Mouse (Mus musculus) midbrain, embryonic 11.5 days (tissue): Measurements from ENCODE around the gene Itpkb. TPM values are rescaled to one million over a fixed set of nuclear protein-coding genes. Genes with fewer than 3 reads are reported as not detected.

Experiments
- ATAC-seq: fragments of 200-750 bp; cut with Nextera tagmentation; 2 replicates; pipeline ENCODE4 v1.8.0; 2017; ENCODE audit warnings: moderate TSS enrichment, moderate library complexity; ENCODE audit not compliant: low FRiP score
- DNase-seq: peaks from one replicate; pipeline ENCODE4 v3.0.0; 2015; ENCODE audit warnings: low spot score; ENCODE audit errors: missing footprints
- H3K27ac ChIP-seq: fragments of 300-500 bp; sonication (generic); 2 replicates; pipeline ENCODE4 v1.5.1; 2014; ENCODE audit warnings: low read depth, low read length
- H3K27me3 ChIP-seq: fragments of 300-500 bp; sonication (generic); 2 replicates; pipeline ENCODE4 v1.6.1; 2014; ENCODE audit warnings: mild to moderate bottlenecking, low read length, moderate library complexity, mixed read lengths; ENCODE audit not compliant: control insufficient read depth, insufficient read depth
- H3K36me3 ChIP-seq: fragments of 300-500 bp; sonication (generic); 2 replicates; pipeline ENCODE4 v1.6.1; 2014; ENCODE audit warnings: mild to moderate bottlenecking, low read length, moderate library complexity, mixed read lengths; ENCODE audit not compliant: control insufficient read depth, insufficient read depth
- H3K4me1 ChIP-seq: fragments of 300-500 bp; sonication (generic); 2 replicates; pipeline ENCODE4 v1.6.1; 2014; ENCODE audit warnings: low read length; ENCODE audit not compliant: control insufficient read depth, insufficient read depth
- H3K4me2 ChIP-seq: fragments of 300-500 bp; sonication (generic); 2 replicates; pipeline ENCODE4 v1.6.1; 2014; ENCODE audit warnings: mild to moderate bottlenecking, moderate library complexity
- H3K4me3 ChIP-seq: fragments of 300-500 bp; sonication (generic); 2 replicates; pipeline ENCODE4 v1.5.1; 2014; ENCODE audit warnings: low read depth, low read length
- H3K9ac ChIP-seq: fragments of 300-500 bp; sonication (generic); 2 replicates; pipeline ENCODE4 v1.6.1; 2014; ENCODE audit warnings: low read length
- H3K9me3 ChIP-seq: fragments of 300-500 bp; sonication (generic); 2 replicates; pipeline ENCODE4 v1.6.1; 2016; ENCODE audit warnings: low read length; ENCODE audit not compliant: control insufficient read depth
- WGBS: fragments of 180-500 bp; shearing (Covaris S2); extraction: QIAGEN DNeasy Blood & Tissue Kit; methylation state at CpG from one replicate; pipeline ENCODE4 v1.1.7; 2014; 5-methylcytosine and 5-hydroxymethylcytosine counted together
- polyA plus RNA-seq: library from polyadenylated mRNA; unstranded; fragments of >200 nt; fragmentation: Nextera tagmentation; extraction: Ambion mirVana; gene quantifications from 2 replicates; pipeline ENCODE4 v1.2.1, GENCODE M21; 2014

Gene Itpkb
- polyA plus RNA-seq, 1 experiment from 2014 or later: 1.9 TPM

- H3K4me3 ChIP-seq: no peak overlapping the region
- H3K4me2 ChIP-seq: no peak overlapping the region
- H3K36me3 ChIP-seq: no peaks in the 10 kb centered on the region
- no peaks in the 10 kb centered on the region for H3K4me1 ChIP-seq
- no peaks in the 10 kb centered on the region for H3K9me3 ChIP-seq
- H3K27ac ChIP-seq: no peak overlapping the region
- DNase-seq (no peak), ATAC-seq (no peak)
- no peaks in the 10 kb centered on the region for H3K27me3 ChIP-seq
- no peak overlapping the region for H3K9ac ChIP-seq
- 92% methylated on average over 5 of the region's 5 CpGs for WGBS
These were observed 6.8 kb upstream of the Itpkb start for GRCm38 (mm10) chr1:180323491-180323890.

GRCm38 (mm10) chr1:180324271-180324670 lies 6.0 kb upstream of the Itpkb start:
- Histone ChIP-seq H3K27ac (no peak overlapping the region), H3K4me2 (no peak overlapping the region), H3K9me3 (no peaks in the 10 kb centered on the region), H3K4me3 (no peak overlapping the region), H3K9ac (no peak overlapping the region), H3K36me3 (no peaks in the 10 kb centered on the region), H3K27me3 (no peaks in the 10 kb centered on the region), H3K4me1 (no peaks in the 10 kb centered on the region)
- ATAC-seq (no peak), DNase-seq (no peak)
- 92% methylated on average over 4 of the region's 4 CpGs for WGBS

- DNase-seq: peak; percentile 85
These were observed 1.3 kb upstream of the Itpkb start for GRCm38 (mm10) chr1:180328794-180329665.

GRCm38 (mm10) chr1:180329706-180330105 lies 579 bp upstream of the Itpkb start:
- peaks cover 16% of the 10 kb centered on the region for H3K4me1 ChIP-seq
- 0 out of 2 replicates have a peak overlapping the region, but pooled peaks have one; percentile 0 for H3K9ac ChIP-seq
- no peak for ATAC-seq
- peaks cover 18% of the 10 kb centered on the region for H3K27me3 ChIP-seq
- no peak overlapping the region for H3K27ac ChIP-seq
- H3K9me3 ChIP-seq: no peaks in the 10 kb centered on the region
- DNase-seq: peak; percentile 90
- peak overlapping the region; percentile 88; the same call in 1 of the 2 replicates for H3K4me2 ChIP-seq
- no peak overlapping the region for H3K4me3 ChIP-seq
- H3K36me3 ChIP-seq: no peaks in the 10 kb centered on the region
- WGBS: 13% methylated on average over 6 of the region's 6 CpGs

More at GRCm38 (mm10) chr1:180328794-180329665, 1.3 kb upstream of the Itpkb start:
- 15% methylated on average over 12 of the region's 12 CpGs for WGBS
- Histone ChIP-seq H3K4me3 (no peak overlapping the region), H3K9ac (no peak overlapping the region), H3K4me2 (peak overlapping the region; percentile 8; the same call in 1 of the 2 replicates), H3K27me3 (peaks cover 18% of the 10 kb centered on the region), H3K9me3 (no peaks in the 10 kb centered on the region), H3K4me1 (peaks cover 16% of the 10 kb centered on the region), H3K27ac (no peak overlapping the region), H3K36me3 (no peaks in the 10 kb centered on the region)
- no peak for ATAC-seq

GRCm38 (mm10) chr1:180330707-180331545 lies 641 bp downstream of the Itpkb start:
- Histone ChIP-seq H3K4me3 (peak overlapping the region; percentile 58), H3K4me2 (peak overlapping the region; percentile 88), H3K9me3 (no peaks in the 10 kb centered on the region), H3K4me1 (peaks cover 16% of the 10 kb centered on the region), H3K9ac (peak overlapping the region; percentile 73), H3K27ac (peak overlapping the region; percentile 20; the same call in 1 of the 2 replicates), H3K36me3 (no peaks in the 10 kb centered on the region), H3K27me3 (peaks cover 18% of the 10 kb centered on the region)
- ATAC-seq (peak; percentile 71), DNase-seq (peak; percentile 97)
- under 1% methylated on average over 54 of the region's 58 CpGs for WGBS

- Histone ChIP-seq H3K36me3 (no peaks in the 10 kb centered on the region), H3K4me1 (peaks cover 16% of the 10 kb centered on the region), H3K9me3 (no peaks in the 10 kb centered on the region), H3K4me2 (peak overlapping the region; percentile 88), H3K9ac (peak overlapping the region; percentile 73), H3K27ac (no peak overlapping the region), H3K4me3 (peak overlapping the region; percentile 58), H3K27me3 (peaks cover 18% of the 10 kb centered on the region)
- peak; percentile 97 for DNase-seq
- peak; percentile 26; the same call in 1 of the 2 replicates for ATAC-seq
- WGBS: 0% methylated on average over 21 of the region's 21 CpGs
These were observed 1.3 kb downstream of the Itpkb start for GRCm38 (mm10) chr1:180331546-180332075.

- H3K4me2 ChIP-seq: peak overlapping the region; percentile 88
- no peaks in the 10 kb centered on the region for H3K9me3 ChIP-seq
- peak overlapping the region; percentile 58 for H3K4me3 ChIP-seq
- peaks cover 16% of the 10 kb centered on the region for H3K4me1 ChIP-seq
- peaks cover 18% of the 10 kb centered on the region for H3K27me3 ChIP-seq
- DNase-seq (peak; percentile 96), ATAC-seq (peak; percentile 69)
- WGBS: under 1% methylated on average over 72 of the region's 72 CpGs
- H3K9ac ChIP-seq: peak overlapping the region; percentile 65
- H3K36me3 ChIP-seq: no peaks in the 10 kb centered on the region
- H3K27ac ChIP-seq: no peak overlapping the region
These were observed 2.0 kb downstream of the Itpkb start for GRCm38 (mm10) chr1:180332076-180332927.

- Histone ChIP-seq H3K27me3 (peaks cover 18% of the 10 kb centered on the region), H3K9ac (peak overlapping the region; percentile 65; the same call in 1 of the 2 replicates), H3K4me2 (peak overlapping the region; percentile 88), H3K4me3 (peak overlapping the region; percentile 58), H3K9me3 (no peaks in the 10 kb centered on the region), H3K36me3 (no peaks in the 10 kb centered on the region), H3K27ac (no peak overlapping the region), H3K4me1 (peaks cover 16% of the 10 kb centered on the region)
- DNase-seq (peak; percentile 89), ATAC-seq (no peak)
- 16% methylated on average over 14 of the region's 14 CpGs for WGBS
These were observed 2.7 kb downstream of the Itpkb start for GRCm38 (mm10) chr1:180332928-180333440.
